Mouse (Mus musculus): ENCODE results near the gene Timm13. TPM values are rescaled to one million over a fixed set of nuclear protein-coding genes. Genes with fewer than 3 reads are reported as not detected.

The Timm13 gene
- total RNA-seq, 1 experiment from 2014 or later = 43.9 TPM

Other genes starting within 250 kb of the Timm13 start
- 14.6 to 23.9 TPM (median 23.1 TPM) in 3 replicates for gene Btbd2, start 243.9 kb downstream of the Timm13 start, total RNA-seq (2017)
- gene Mknk2, start 222.9 kb downstream of the Timm13 start, total RNA-seq (2017) = 56.7 to 115 TPM (median 94.0 TPM) in 3 replicates
- 57.4 to 129 TPM (median 87.2 TPM) in 3 replicates for gene Mob3a, start 199.0 kb downstream of the Timm13 start, total RNA-seq (2017)
- gene Izumo4, start 198.8 kb downstream of the Timm13 start, total RNA-seq (2017) = 10.6 to 17.9 TPM (median 17.1 TPM) in 3 replicates
- 65.5 to 110 TPM (median 103 TPM) in 3 replicates for gene Ap3d1, start 158.7 kb downstream of the Timm13 start, total RNA-seq (2017)
- gene Dot1l, start 145.8 kb downstream of the Timm13 start, total RNA-seq (2017) = 5.2 to 17.7 TPM (median 6.3 TPM) in 3 replicates
- gene Sf3a2, start 102.8 kb downstream of the Timm13 start, total RNA-seq (2017) = 9.4 to 23.3 TPM (median 10.7 TPM) in 3 replicates
- 29.4 to 59.3 TPM (median 41.3 TPM) in 3 replicates for gene Plekhj1, start 102.3 kb downstream of the Timm13 start, total RNA-seq (2017)
- gene Amh, start 95.7 kb downstream of the Timm13 start, total RNA-seq (2017) = not detected in 3 replicates
- gene Jsrp1, start 87.5 kb downstream of the Timm13 start, total RNA-seq (2017) = not detected in 3 replicates
- 242 to 281 TPM (median 259 TPM) in 3 replicates for gene Oaz1, start 74.3 kb downstream of the Timm13 start, total RNA-seq (2017)
- not detected in 3 replicates for gene Lingo3, start 56.9 kb downstream of the Timm13 start, total RNA-seq (2017)
- gene Lsm7, start 45.8 kb downstream of the Timm13 start, total RNA-seq (2017) = 78.9 to 86.7 TPM (median 80.7 TPM) in 3 replicates
- 8.1 to 18.2 TPM (median 8.2 TPM) in 3 replicates for gene Sppl2b, start 45.7 kb downstream of the Timm13 start, total RNA-seq (2017)
- not detected in 3 replicates for gene Tmprss9, start 29.1 kb downstream of the Timm13 start, total RNA-seq (2017)
- 2.3 to 8.5 TPM (median 3.8 TPM) in 3 replicates for gene Lmnb2, start 17.3 kb upstream of the Timm13 start, total RNA-seq (2017)
- gene Gadd45b, start 29.1 kb upstream of the Timm13 start, total RNA-seq (2017) = 18.9 to 25.8 TPM (median 22.5 TPM) in 3 replicates
- gene Gng7, start 114.0 kb upstream of the Timm13 start, total RNA-seq (2017) = 0.10 TPM in 1 of 3 replicates, not detected in the others
- 0.38 TPM in 1 of 3 replicates, not detected in the others for gene Diras1, start 124.7 kb upstream of the Timm13 start, total RNA-seq (2017)
- gene Slc39a3, start 136.5 kb upstream of the Timm13 start, total RNA-seq (2017) = 4.5 to 9.9 TPM (median 7.3 TPM) in 3 replicates
- 27.8 to 50.9 TPM (median 31.5 TPM) in 3 replicates for gene Sgta, start 159.2 kb upstream of the Timm13 start, total RNA-seq (2017)
- gene Thop1, start 169.1 kb upstream of the Timm13 start, total RNA-seq (2017) = 2.5 to 3.6 TPM (median 2.8 TPM) in 3 replicates
- 0.39 TPM in 1 of 3 replicates, not detected in the others for gene Creb3l3, start 197.9 kb upstream of the Timm13 start, total RNA-seq (2017)
- gene Map2k2, start 204.9 kb upstream of the Timm13 start, total RNA-seq (2017) = 62.4 to 77.3 TPM (median 66.5 TPM) in 3 replicates
- gene Zbtb7a, start 234.3 kb upstream of the Timm13 start, total RNA-seq (2017) = 28.4 to 40.6 TPM (median 30.5 TPM) in 3 replicates